Mouse (Mus musculus) myocyte (in vitro differentiated cells): ENCODE measurements around the gene Pafah1b2. TPM values are rescaled to one million over a fixed set of nuclear protein-coding genes. Genes with fewer than 3 reads are reported as not detected.
A peak's percentile ranks its signal among the peaks of the same experiment; 100 is the strongest.

Experiments
- H3K27me3 ChIP-seq: one replicate; pipeline ENCODE4 v1.6.1; 2011; ENCODE audit not compliant: control insufficient read depth, insufficient read depth, insufficient read length
- H3K36me3 ChIP-seq: one replicate; pipeline ENCODE4 v1.6.1; 2011; ENCODE audit not compliant: control insufficient read depth, insufficient read depth
- H3K4me2 ChIP-seq: one replicate; pipeline ENCODE4 v1.6.1; 2011; ENCODE audit warnings: low read depth, control low read depth
- H3K4me3 ChIP-seq: one replicate; pipeline ENCODE4 v1.5.1; 2011; ENCODE audit warnings: mild to moderate bottlenecking, control low read depth, moderate library complexity
- H3K79me2 ChIP-seq: one replicate; pipeline ENCODE4 v1.6.1; 2011; ENCODE audit not compliant: control insufficient read depth, insufficient read depth
- H3ac ChIP-seq: one replicate; pipeline ENCODE4 v1.6.1; 2011; ENCODE audit not compliant: control insufficient read depth, insufficient read length
- CEBPB ChIP-seq: IDR thresholded peaks from 2 replicates; pipeline ENCODE4 v1.6.1; 2011; ENCODE audit warnings: mild to moderate bottlenecking, moderate library complexity; ENCODE audit not compliant: poor library complexity, insufficient read depth, severe bottlenecking
- E2F4 ChIP-seq: IDR thresholded peaks from one replicate; pipeline ENCODE4 v1.6.1; 2011; ENCODE audit warnings: mild to moderate bottlenecking, control low read depth, moderate library complexity; ENCODE audit not compliant: insufficient read depth
- MAX ChIP-seq: IDR thresholded peaks from one replicate; pipeline ENCODE4 v1.6.1; 2011; ENCODE audit warnings: low read depth, mild to moderate bottlenecking, control low read depth
- MYOD1 ChIP-seq, 3 experiments: IDR thresholded peaks; one replicate each; pipeline ENCODE4 v1.6.1; 2011; ENCODE audit warnings: control low read depth in 2 of 3, low read depth in 2 of 3, mild to moderate bottlenecking in 2 of 3, moderate library complexity in 1 of 3; ENCODE audit not compliant: insufficient read length in 2 of 3, control insufficient read depth in 1 of 3
- MYOG ChIP-seq, 3 experiments: IDR thresholded peaks; one replicate each; pipeline ENCODE4 v1.6.1; 2011; ENCODE audit warnings: control low read depth in 2 of 3, low read depth in 2 of 3, mild to moderate bottlenecking in 2 of 3; ENCODE audit not compliant: insufficient read length in 2 of 3, control insufficient read depth in 1 of 3, insufficient read depth in 1 of 3
- POLR2A ChIP-seq: IDR thresholded peaks from one replicate; pipeline ENCODE4 v1.6.1; 2011; ENCODE audit warnings: low read depth, mild to moderate bottlenecking, control low read depth, moderate library complexity; ENCODE audit not compliant: insufficient read length
- POLR2AphosphoS2 ChIP-seq: IDR thresholded peaks from one replicate; pipeline ENCODE4 v1.6.1; 2011; ENCODE audit warnings: low read depth, control low read depth; ENCODE audit not compliant: insufficient read length
- REST ChIP-seq: IDR thresholded peaks from one replicate; pipeline ENCODE4 v1.6.1; 2011; ENCODE audit warnings: mild to moderate bottlenecking, control low read depth, moderate library complexity; ENCODE audit not compliant: insufficient read depth, insufficient read length
- SRF ChIP-seq: IDR thresholded peaks from one replicate; pipeline ENCODE4 v1.6.1; 2011; ENCODE audit warnings: low read depth; ENCODE audit not compliant: control insufficient read depth, insufficient read length
- TCF12 ChIP-seq: IDR thresholded peaks from one replicate; pipeline ENCODE4 v1.6.1; 2011; ENCODE audit warnings: mild to moderate bottlenecking, control low read depth; ENCODE audit not compliant: poor library complexity, insufficient read depth, severe bottlenecking
- TCF3 ChIP-seq: IDR thresholded peaks from one replicate; pipeline ENCODE4 v1.6.1; 2011; ENCODE audit warnings: low read depth, control low read depth; ENCODE audit not compliant: insufficient read length
- USF1 ChIP-seq: IDR thresholded peaks from one replicate; pipeline ENCODE4 v1.6.1; 2011; ENCODE audit warnings: low read depth, mild to moderate bottlenecking, control low read depth, moderate library complexity
- polyA plus RNA-seq: library from polyadenylated mRNA; unstranded; fragments of >200 nt; fragmentation: generic; extraction: Trizol; gene quantifications from one replicate; pipeline ENCODE4 v1.2.1, GENCODE M21; 2012; ENCODE audit warnings: missing spikeins

Gene Pafah1b2
- polyA plus RNA-seq, 1 experiment = 86.8 TPM

GRCm38 (mm10) chr9:46043626-46044025, 31.1 kb upstream of the Pafah1b2 start:
- no peaks in the 10 kb centered on the region for H3K36me3 ChIP-seq
- no peaks in the 10 kb centered on the region for H3K27me3 ChIP-seq
- TF ChIP-seq CEBPB = no peak
- TF ChIP-seq E2F4 = no peak
- no peak for TF ChIP-seq USF1
- no peak for TF ChIP-seq REST
- TF ChIP-seq TCF3 = no peak
- no peak for TF ChIP-seq TCF12
- no peak for TF ChIP-seq SRF
- no peak for TF ChIP-seq MYOG (IDR thresholded peaks at IDR 0.05; ENCODE audit: control insufficient read depth in 1 of 3, insufficient read depth in 1 of 3, insufficient read length in 2 of 3, low read depth in 2 of 3)
- no peak for TF ChIP-seq MAX
- no peak for TF ChIP-seq POLR2A
- no peak for TF ChIP-seq MYOD1 (IDR thresholded peaks at IDR 0.05; ENCODE audit: control insufficient read depth in 1 of 3, insufficient read length in 2 of 3, low read depth in 2 of 3)
- TF ChIP-seq POLR2AphosphoS2 = no peak
- no peak overlapping the region for H3ac ChIP-seq
- H3K4me3 ChIP-seq = no peak overlapping the region
- no peak overlapping the region for H3K4me2 ChIP-seq
- H3K79me2 ChIP-seq = peaks cover 28% of the 10 kb centered on the region

- Histone ChIP-seq H3ac (no peak overlapping the region), H3K4me3 (no peak overlapping the region), H3K27me3 (no peaks in the 10 kb centered on the region), H3K4me2 (no peak overlapping the region), H3K79me2 (peaks cover 32% of the 10 kb centered on the region), H3K36me3 (no peaks in the 10 kb centered on the region)
- TF ChIP-seq E2F4 (no peak), MAX (no peak), MYOD1 (IDR thresholded peaks at IDR 0.05; ENCODE audit: control insufficient read depth in 1 of 3, insufficient read length in 2 of 3, low read depth in 2 of 3) (peak in 1 of 3 experiments; percentile 57)
Observed at GRCm38 (mm10) chr9:46042387-46042786, 29.9 kb upstream of the Pafah1b2 start.

- TF ChIP-seq REST (no peak), USF1 (no peak), MYOG (IDR thresholded peaks at IDR 0.05; ENCODE audit: control insufficient read depth in 1 of 3, insufficient read depth in 1 of 3, insufficient read length in 2 of 3, low read depth in 2 of 3) (no peak), POLR2AphosphoS2 (no peak), TCF3 (no peak), E2F4 (no peak)
- Histone ChIP-seq H3ac (no peak overlapping the region), H3K79me2 (peaks cover 38% of the 10 kb centered on the region), H3K36me3 (no peaks in the 10 kb centered on the region), H3K27me3 (no peaks in the 10 kb centered on the region), H3K4me3 (no peak overlapping the region), H3K4me2 (no peak overlapping the region)
Observed at GRCm38 (mm10) chr9:46041186-46041585, 28.7 kb upstream of the Pafah1b2 start.

GRCm38 (mm10) chr9:46038786-46039185, 26.3 kb upstream of the Pafah1b2 start:
- Histone ChIP-seq H3K36me3 (no peaks in the 10 kb centered on the region), H3ac (no peak overlapping the region), H3K27me3 (no peaks in the 10 kb centered on the region), H3K4me2 (no peak overlapping the region), H3K4me3 (no peak overlapping the region), H3K79me2 (peaks cover 51% of the 10 kb centered on the region)
- TF ChIP-seq TCF3 (no peak), MAX (no peak), E2F4 (no peak)

- H3ac ChIP-seq = no peak overlapping the region
- no peak overlapping the region for H3K4me2 ChIP-seq
- H3K79me2 ChIP-seq = peaks cover 61% of the 10 kb centered on the region
- H3K4me3 ChIP-seq = no peak overlapping the region
- no peak for TF ChIP-seq MAX
- no peak for TF ChIP-seq POLR2A
- no peak for TF ChIP-seq MYOD1 (IDR thresholded peaks at IDR 0.05; ENCODE audit: control insufficient read depth in 1 of 3, insufficient read length in 2 of 3, low read depth in 2 of 3)
- TF ChIP-seq USF1 = no peak
- TF ChIP-seq E2F4 = no peak
- no peak for TF ChIP-seq POLR2AphosphoS2
- TF ChIP-seq CEBPB = no peak
- TF ChIP-seq TCF3 = no peak
- no peak for TF ChIP-seq MYOG (IDR thresholded peaks at IDR 0.05; ENCODE audit: control insufficient read depth in 1 of 3, insufficient read depth in 1 of 3, insufficient read length in 2 of 3, low read depth in 2 of 3)
- TF ChIP-seq REST = no peak
- no peak for TF ChIP-seq TCF12
- no peak for TF ChIP-seq SRF
- H3K27me3 ChIP-seq = no peaks in the 10 kb centered on the region
- no peaks in the 10 kb centered on the region for H3K36me3 ChIP-seq
Observed at GRCm38 (mm10) chr9:46036881-46037280, 24.4 kb upstream of the Pafah1b2 start.
